Mouse (Mus musculus) E14TG2a.4 (cell line): Measurements from ENCODE around the gene Rptor.

Source experiments
- H3K27me3 ChIP-seq: 2 replicates; pipeline ENCODE4 v1.6.1; 2014; ENCODE audit warnings: low read length, control low read depth; ENCODE audit not compliant: insufficient read depth
- H3K36me3 ChIP-seq: 2 replicates; pipeline ENCODE4 v1.6.1; 2014; ENCODE audit warnings: low read length, control low read depth; ENCODE audit not compliant: insufficient read depth
- H3K4me1 ChIP-seq: replicated peaks from 2 replicates; pipeline ENCODE4 v1.6.1; 2014; ENCODE audit warnings: low read depth, low read length, control low read depth
- H3K4me3 ChIP-seq: replicated peaks from 2 replicates; pipeline ENCODE4 v1.5.1; 2014; ENCODE audit warnings: mild to moderate bottlenecking, low read length
- H3K9me3 ChIP-seq: 2 replicates; pipeline ENCODE4 v1.6.1; 2014; ENCODE audit warnings: low read length, control low read depth
- CTCF ChIP-seq: conservative IDR thresholded peaks from 2 replicates; pipeline ENCODE4 v1.5.1; 2014; ENCODE audit warnings: low read length
- NANOG ChIP-seq: IDR thresholded peaks from 2 replicates; pipeline ENCODE4 v1.6.1; 2014; ENCODE audit warnings: borderline replicate concordance, low read length, mixed read lengths
- POU5F1 ChIP-seq: IDR thresholded peaks from 2 replicates; pipeline ENCODE4 v1.6.1; 2014; ENCODE audit warnings: low read length, borderline replicate concordance

Rptor gene

GRCm38 (mm10) chr11:119942201-119942726, 339.6 kb downstream of the Rptor start:
- peaks cover 39% of the 10 kb centered on the region for H3K27me3 ChIP-seq
- peaks cover 80% of the 10 kb centered on the region for H3K4me1 ChIP-seq
- no peaks in the 10 kb centered on the region for H3K9me3 ChIP-seq
- H3K4me3 ChIP-seq: peak overlapping the region; percentile 88
- H3K36me3 ChIP-seq: peaks cover 6% of the 10 kb centered on the region; the same call in 1 of the 2 replicates
- TF ChIP-seq POU5F1: no peak
- no peak for TF ChIP-seq NANOG
- TF ChIP-seq CTCF: no peak

- Histone ChIP-seq H3K27me3 (peaks cover 39% of the 10 kb centered on the region), H3K36me3 (peaks cover 6% of the 10 kb centered on the region; the same call in 1 of the 2 replicates), H3K4me3 (peak within 1 kb of the TSS; percentile 88), H3K4me1 (peaks cover 80% of the 10 kb centered on the region), H3K9me3 (no peaks in the 10 kb centered on the region)
- no peak for TF ChIP-seq NANOG
- TF ChIP-seq CTCF: no peak
- TF ChIP-seq POU5F1: no peak
Observed at GRCm38 (mm10) chr11:119942727-119943427, 340.2 kb downstream of the Rptor start, which contains the start of gene Baiap2. Gene Baiap2 (plus strand): TSS chr11:119942763.

DNA sequence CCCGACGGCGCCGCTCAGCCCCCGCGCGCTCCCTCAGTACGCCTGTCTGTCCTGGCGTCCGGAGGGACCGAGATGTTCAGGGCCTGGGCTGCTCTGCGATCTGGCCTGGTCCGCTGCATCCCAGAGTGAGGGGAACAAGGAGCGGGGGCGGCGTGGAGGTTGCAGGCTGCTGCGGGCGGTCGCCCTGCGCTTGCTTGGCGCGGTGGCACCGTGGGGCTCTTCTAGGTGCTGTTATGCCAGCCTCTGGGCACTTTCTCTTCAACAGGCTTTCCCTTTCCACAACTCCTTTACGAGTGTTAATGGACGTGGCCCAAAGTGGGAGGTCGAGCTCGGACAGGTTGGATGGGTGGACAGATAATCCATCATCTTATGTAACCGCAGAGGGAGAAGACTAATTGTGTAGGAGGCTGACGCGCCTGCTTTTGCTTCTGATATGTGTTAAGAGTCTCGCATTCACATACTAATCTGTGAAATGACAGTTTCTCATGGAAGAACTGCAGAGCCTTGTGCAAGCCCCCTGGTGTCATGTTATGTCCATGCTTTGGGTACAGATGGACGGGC, 340.8 kb downstream of the Rptor start:
- H3K9me3 ChIP-seq: no peaks in the 10 kb centered on the region
- TF ChIP-seq NANOG: no peak
- TF ChIP-seq CTCF: no peak
- no peak for TF ChIP-seq POU5F1
- H3K4me1 ChIP-seq: peaks cover 80% of the 10 kb centered on the region
- peak overlapping the region; percentile 88 for H3K4me3 ChIP-seq
- H3K27me3 ChIP-seq: peaks cover 39% of the 10 kb centered on the region
- H3K36me3 ChIP-seq: peaks cover 6% of the 10 kb centered on the region; the same call in 1 of the 2 replicates

- TF ChIP-seq CTCF (no peak), NANOG (no peak), POU5F1 (no peak)
- Histone ChIP-seq H3K4me3 (no peak overlapping the region), H3K27me3 (peaks cover 39% of the 10 kb centered on the region), H3K4me1 (peaks cover 75% of the 10 kb centered on the region), H3K36me3 (peaks cover 6% of the 10 kb centered on the region; the same call in 1 of the 2 replicates), H3K9me3 (no peaks in the 10 kb centered on the region)
Observed at GRCm38 (mm10) chr11:119945343-119945742, 342.6 kb downstream of the Rptor start.

DNA sequence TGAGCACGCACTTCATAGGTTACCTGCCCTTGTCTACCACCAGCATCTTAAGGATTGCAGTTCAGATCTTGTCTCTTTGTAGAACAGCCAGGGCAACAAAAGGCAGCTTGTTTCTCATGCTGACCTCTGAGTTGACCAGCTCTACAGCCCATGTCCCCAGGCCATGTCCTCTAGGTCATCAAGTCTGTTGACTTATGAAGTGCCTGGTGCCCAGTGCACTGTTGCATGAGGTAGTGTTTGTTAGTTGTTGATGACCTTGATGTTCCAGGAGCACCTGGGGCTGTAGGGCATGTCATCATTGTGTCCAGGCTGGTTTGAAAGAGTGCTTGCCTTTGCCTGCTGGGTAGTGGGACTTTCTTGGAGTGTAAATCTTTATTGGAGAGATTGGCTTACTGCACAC, 344.7 kb downstream of the Rptor start:
- Histone ChIP-seq H3K36me3 (peaks cover 6% of the 10 kb centered on the region; the same call in 1 of the 2 replicates), H3K4me1 (peaks cover 68% of the 10 kb centered on the region), H3K4me3 (no peak overlapping the region), H3K9me3 (no peaks in the 10 kb centered on the region), H3K27me3 (peaks cover 29% of the 10 kb centered on the region)
- TF ChIP-seq POU5F1 (no peak), NANOG (no peak), CTCF (no peak)

DNA sequence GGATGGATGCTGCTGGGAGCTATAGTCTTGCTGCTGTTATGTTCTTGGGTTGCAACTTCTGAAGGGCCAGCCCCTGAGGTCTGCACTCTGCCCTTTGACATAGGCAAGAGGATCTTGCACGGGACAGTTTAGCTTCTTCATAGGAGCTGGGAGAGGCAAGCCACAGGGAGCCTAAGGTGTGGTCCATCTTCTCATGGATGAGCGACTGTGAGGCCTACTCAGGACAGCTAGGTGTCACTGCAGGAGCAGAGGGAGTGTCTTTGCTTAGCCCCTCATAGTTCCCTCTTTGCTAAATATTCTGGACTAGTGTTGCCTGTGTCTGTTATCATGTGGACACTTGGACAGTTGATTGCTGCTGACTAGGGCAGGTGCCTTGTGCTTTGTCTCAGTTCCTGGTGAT, 345.2 kb downstream of the Rptor start:
- peaks cover 71% of the 10 kb centered on the region for H3K4me1 ChIP-seq
- no peaks in the 10 kb centered on the region for H3K9me3 ChIP-seq
- H3K27me3 ChIP-seq: peaks cover 29% of the 10 kb centered on the region
- peaks cover 6% of the 10 kb centered on the region; the same call in 1 of the 2 replicates for H3K36me3 ChIP-seq
- TF ChIP-seq CTCF: peak; percentile 6; the same call in 1 of the 2 replicates
- TF ChIP-seq POU5F1: no peak
- H3K4me3 ChIP-seq: no peak overlapping the region; the same call in 1 of the 2 replicates

DNA sequence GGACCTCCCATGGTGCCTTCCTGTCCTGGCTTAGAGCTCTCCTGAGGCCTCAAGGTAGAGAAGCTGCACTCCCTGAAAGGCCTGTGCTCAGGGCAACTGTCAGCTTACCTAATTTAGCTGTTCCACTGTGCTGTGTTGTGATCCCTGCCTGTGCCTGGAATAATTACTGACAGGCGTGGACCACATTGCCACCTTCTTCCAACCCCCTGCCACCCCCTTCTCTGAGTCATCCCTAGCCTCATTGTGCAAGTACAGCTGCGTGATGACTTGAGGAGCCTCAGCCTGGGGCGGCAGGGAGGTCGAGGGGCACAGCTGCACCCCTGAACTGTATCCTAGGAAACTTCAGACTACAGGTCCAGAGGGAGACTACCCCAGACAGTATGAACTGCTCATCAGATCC, 345.6 kb downstream of the Rptor start:
- H3K36me3 ChIP-seq: peaks cover 6% of the 10 kb centered on the region; the same call in 1 of the 2 replicates
- no peak overlapping the region; the same call in 1 of the 2 replicates for H3K4me3 ChIP-seq
- TF ChIP-seq POU5F1 (no peak), CTCF (no peak), NANOG (no peak)
- peaks cover 75% of the 10 kb centered on the region for H3K4me1 ChIP-seq
- H3K9me3 ChIP-seq: no peaks in the 10 kb centered on the region
- peaks cover 26% of the 10 kb centered on the region for H3K27me3 ChIP-seq

DNA sequence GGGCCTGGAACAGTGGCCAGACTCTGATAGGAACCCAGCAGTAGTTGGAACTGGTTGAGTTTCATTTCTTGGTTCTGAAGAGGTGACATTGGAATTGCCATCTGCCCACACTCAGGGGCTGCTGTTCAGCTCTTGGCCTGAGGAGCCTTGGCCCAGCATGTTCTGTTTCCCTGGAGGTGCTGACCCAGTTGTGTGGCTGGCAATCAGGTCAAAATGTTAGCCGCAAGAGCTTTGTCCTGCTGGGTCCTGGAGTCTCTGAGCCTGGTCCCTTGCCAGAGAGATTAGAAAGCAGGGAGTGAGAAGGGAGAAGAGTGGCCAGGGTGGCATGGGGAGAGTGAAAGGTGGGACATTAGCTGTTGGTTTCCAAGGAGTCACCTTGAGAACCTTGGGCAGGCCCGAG, 346.1 kb downstream of the Rptor start:
- no peak for TF ChIP-seq POU5F1
- TF ChIP-seq NANOG: no peak
- no peak for TF ChIP-seq CTCF
- H3K36me3 ChIP-seq: peaks cover 6% of the 10 kb centered on the region; the same call in 1 of the 2 replicates
- H3K9me3 ChIP-seq: no peaks in the 10 kb centered on the region
- H3K4me3 ChIP-seq: no peak overlapping the region
- H3K4me1 ChIP-seq: peaks cover 72% of the 10 kb centered on the region
- peaks cover 21% of the 10 kb centered on the region for H3K27me3 ChIP-seq
